Mouse (Mus musculus): ENCODE measurements at regions not wholly inside any gene's neighbourhood (a gene's known extent, or its start where the extent isn't known, plus 50 kb on each side); places are given as distances from the start of the nearest gene placed in this dataset.
"Not testable (repeated sequence)": the region's sequence is repeated elsewhere in the genome, so short reads cannot be mapped to it uniquely, and the experiment has no call there.

GRCm38 (mm10) chr12:9655794-9656193, 85.9 kb downstream of the Osr1 start:
- DNase-seq (ENCODE audit: low spot score): no peak

GRCm38 (mm10) chr12:9656324-9656723, 86.4 kb downstream of the Osr1 start:
- peak; percentile 3 for DNase-seq (ENCODE audit: low spot score)

GRCm38 (mm10) chr12:9657199-9657766, 87.4 kb downstream of the Osr1 start:
- DNase-seq (ENCODE audit: low spot score): no peak

GRCm38 (mm10) chr12:9657793-9658192, 87.9 kb downstream of the Osr1 start:
- DNase-seq (ENCODE audit: low spot score): no peak

GRCm38 (mm10) chr12:9660299-9660698, 90.4 kb downstream of the Osr1 start:
- peak; percentile 18 for DNase-seq (ENCODE audit: low spot score)

- DNase-seq (ENCODE audit: low spot score): no peak
Measured at GRCm38 (mm10) chr12:9688776-9689175, 118.9 kb downstream of the Osr1 start.

- DNase-seq (ENCODE audit: low spot score): no peak
Measured at GRCm38 (mm10) chr12:9689541-9689940, 119.6 kb downstream of the Osr1 start.

GRCm38 (mm10) chr12:9732921-9733320, 163.0 kb downstream of the Osr1 start:
- no peak for DNase-seq (ENCODE audit: low spot score)

GRCm38 (mm10) chr12:9744709-9745395, 174.9 kb downstream of the Osr1 start:
- peak; percentile 21 for DNase-seq (ENCODE audit: low spot score)

GRCm38 (mm10) chr12:9751261-9752078, 181.6 kb downstream of the Osr1 start:
- no peak for DNase-seq (ENCODE audit: low spot score)

- no peak for DNase-seq (ENCODE audit: low spot score)
Measured at GRCm38 (mm10) chr12:9752079-9752450, 182.1 kb downstream of the Osr1 start.

- DNase-seq (ENCODE audit: low spot score): no peak
Measured at GRCm38 (mm10) chr12:9756411-9756810, 186.5 kb downstream of the Osr1 start.

- DNase-seq (ENCODE audit: low spot score): no peak
Measured at GRCm38 (mm10) chr12:9760818-9761217, 190.9 kb downstream of the Osr1 start.

GRCm38 (mm10) chr12:9762291-9762811, 192.4 kb downstream of the Osr1 start:
- DNase-seq (ENCODE audit: low spot score): not testable (repeated sequence)

- no peak for DNase-seq (ENCODE audit: low spot score)
Measured at GRCm38 (mm10) chr12:9762842-9763241, 192.9 kb downstream of the Osr1 start.

GRCm38 (mm10) chr12:9770908-9771307, 201.0 kb downstream of the Osr1 start:
- DNase-seq (ENCODE audit: low spot score): no peak

- no peak for DNase-seq (ENCODE audit: low spot score)
Measured at GRCm38 (mm10) chr12:9772875-9773274, 203.0 kb downstream of the Osr1 start.

- no peak for DNase-seq (ENCODE audit: low spot score)
Measured at GRCm38 (mm10) chr12:9802284-9802683, 232.4 kb downstream of the Osr1 start.

GRCm38 (mm10) chr12:9807406-9807805, 237.5 kb downstream of the Osr1 start:
- no peak for DNase-seq (ENCODE audit: low spot score)

GRCm38 (mm10) chr12:9833273-9833672, 263.4 kb downstream of the Osr1 start:
- DNase-seq (ENCODE audit: low spot score): no peak

GRCm38 (mm10) chr12:9839198-9839845, 269.4 kb downstream of the Osr1 start:
- DNase-seq (ENCODE audit: low spot score): no peak

- peak; percentile 22 for DNase-seq (ENCODE audit: low spot score)
Measured at GRCm38 (mm10) chr12:9839949-9840348, 270.0 kb downstream of the Osr1 start.
